Mouse (Mus musculus): Measurements from ENCODE around the gene B230118H07Rik. TPM values are rescaled to one million over a fixed set of nuclear protein-coding genes. Genes with fewer than 3 reads are reported as not detected.

Gene B230118H07Rik
- polyA plus RNA-seq, 1 experiment = 38.3 TPM

DNA sequence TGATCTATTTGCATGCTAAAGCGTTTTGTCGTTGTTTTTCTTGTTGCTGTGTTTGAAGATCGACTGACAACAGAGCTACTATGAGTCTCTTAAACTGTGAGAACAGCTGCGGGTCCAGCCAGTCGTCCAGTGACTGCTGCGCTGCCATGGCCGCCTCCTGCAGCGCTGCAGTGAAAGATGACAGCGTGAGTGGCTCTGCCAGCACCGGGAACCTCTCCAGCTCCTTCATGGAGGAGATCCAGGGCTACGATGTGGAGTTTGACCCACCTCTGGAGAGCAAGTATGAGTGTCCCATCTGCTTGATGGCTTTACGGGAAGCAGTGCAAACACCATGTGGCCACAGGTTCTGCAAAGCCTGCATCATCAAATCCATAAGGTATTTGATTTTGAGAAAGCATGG lies 35.1 kb upstream of the B230118H07Rik start:
- Histone ChIP-seq H3K36me3 (ENCODE audit: control insufficient read depth, insufficient read depth, low read length, poor library complexity, severe bottlenecking) (no peaks in the 10 kb centered on the region; the same call in none of the 2 replicates), H3K27ac (ENCODE audit: insufficient read depth, low read length) (no peak overlapping the region), H3K4me3 (ENCODE audit: low read depth, low read length) (no peak overlapping the region), H3K27me3 (ENCODE audit: control insufficient read depth, insufficient read depth, low read length, poor library complexity, severe bottlenecking) (no peaks in the 10 kb centered on the region), H3K9ac (ENCODE audit: low read depth, poor library complexity, severe bottlenecking) (no peak overlapping the region), H3K9me3 (replicated peaks; ENCODE audit: control insufficient read depth, insufficient read depth, low read length, poor library complexity, severe bottlenecking) (no peaks in the 10 kb centered on the region), H3K4me1 (ENCODE audit: control insufficient read depth, insufficient read depth, low read length) (no peaks in the 10 kb centered on the region)
- TF ChIP-seq EP300 (IDR thresholded peaks at IDR 0.05; ENCODE audit: insufficient read depth, low read depth, low read length) = no peak
- no peak for TF ChIP-seq POLR2A (IDR thresholded peaks at IDR 0.05; ENCODE audit: insufficient read depth, low read length)
- no peak for TF ChIP-seq CTCF (IDR thresholded peaks at IDR 0.05; ENCODE audit: low read depth, low read length)

DNA sequence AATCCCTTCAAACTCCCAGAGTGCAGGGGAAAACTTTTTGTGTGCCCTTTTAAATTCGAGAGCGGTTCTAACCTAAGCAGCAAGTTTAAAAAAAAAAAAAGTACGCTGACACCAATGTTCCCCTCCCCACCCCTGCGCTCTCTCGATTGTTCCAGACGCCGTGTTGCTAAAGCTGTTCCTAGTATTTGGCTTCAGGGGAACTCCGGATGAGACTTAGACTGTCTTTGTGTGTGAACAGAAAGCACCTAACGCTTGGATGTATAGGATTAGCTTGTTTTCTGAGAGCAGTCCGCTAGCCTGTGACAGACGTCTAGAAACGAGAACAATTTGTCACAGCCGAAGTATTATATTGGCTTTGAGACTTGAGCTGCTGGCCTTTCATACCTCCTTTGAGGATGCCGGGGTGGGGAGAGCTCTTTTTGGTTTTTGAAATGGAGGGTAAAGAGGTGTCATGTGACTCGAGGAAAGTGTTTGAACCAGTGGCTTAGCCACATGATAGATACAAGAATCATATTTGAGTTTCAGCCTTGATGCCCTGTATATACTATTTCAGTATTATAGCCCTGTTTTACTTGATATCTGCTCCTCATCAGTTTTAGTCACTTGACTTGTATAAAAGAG lies 29.9 kb upstream of the B230118H07Rik start:
- H3K4me1 ChIP-seq (ENCODE audit: control insufficient read depth, insufficient read depth, low read length) = no peaks in the 10 kb centered on the region
- H3K36me3 ChIP-seq (ENCODE audit: control insufficient read depth, insufficient read depth, low read length, poor library complexity, severe bottlenecking) = no peaks in the 10 kb centered on the region
- H3K9me3 ChIP-seq (replicated peaks; ENCODE audit: control insufficient read depth, insufficient read depth, low read length, poor library complexity, severe bottlenecking) = no peaks in the 10 kb centered on the region
- no peaks in the 10 kb centered on the region for H3K27me3 ChIP-seq (ENCODE audit: control insufficient read depth, insufficient read depth, low read length, poor library complexity, severe bottlenecking)
- peak overlapping the region; percentile 92 for H3K9ac ChIP-seq (ENCODE audit: low read depth, poor library complexity, severe bottlenecking)
- TF ChIP-seq POLR2A (IDR thresholded peaks at IDR 0.05; ENCODE audit: insufficient read depth, low read length) (no peak), EP300 (IDR thresholded peaks at IDR 0.05; ENCODE audit: insufficient read depth, low read depth, low read length) (no peak), CTCF (IDR thresholded peaks at IDR 0.05; ENCODE audit: low read depth, low read length) (no peak)
- peak overlapping the region; percentile 96 for H3K4me3 ChIP-seq (ENCODE audit: low read depth, low read length)
- no peak overlapping the region for H3K27ac ChIP-seq (ENCODE audit: insufficient read depth, low read length)

DNA sequence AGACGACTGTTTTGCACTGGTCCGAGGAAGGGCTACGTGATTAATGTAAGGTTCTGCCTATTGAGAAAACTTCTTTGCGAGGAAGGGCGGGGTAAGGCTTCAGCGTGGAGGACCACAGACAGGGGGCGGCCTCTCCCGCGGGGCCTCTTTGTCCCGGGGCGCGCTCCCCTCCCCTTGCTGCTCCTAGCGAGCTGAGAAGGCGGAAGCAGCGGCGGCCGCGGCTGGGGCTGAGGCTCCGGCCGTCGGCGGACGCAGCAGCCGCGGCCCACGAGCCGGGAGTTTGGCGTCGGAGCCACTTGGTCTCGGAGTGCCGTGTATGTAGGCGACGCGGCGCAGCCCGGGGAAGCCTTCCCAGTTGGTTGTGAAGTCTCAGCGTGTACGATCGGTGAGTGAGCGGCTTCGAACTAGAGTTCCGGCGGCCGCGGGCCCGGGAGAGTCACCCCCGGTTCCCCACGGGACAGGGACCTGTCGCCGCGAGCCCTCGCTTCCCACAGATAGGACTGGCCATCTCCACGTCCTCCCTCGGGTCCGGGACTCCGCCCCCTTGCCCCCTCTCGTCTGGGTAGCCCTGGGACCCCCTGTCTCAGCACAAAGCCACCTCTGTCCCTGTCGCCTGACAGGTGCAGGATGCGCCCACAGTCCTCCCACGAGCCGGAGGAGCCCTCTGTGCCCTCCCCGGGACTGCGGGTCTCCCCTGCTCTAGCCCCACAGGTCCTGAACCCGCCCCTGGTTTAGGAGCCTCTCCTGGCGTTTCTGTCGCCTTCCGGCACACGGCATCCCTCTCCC lies 29.1 kb upstream of the B230118H07Rik start, which contains the start of gene Traf6:
Gene Traf6, plus strand, starts transcription at position 194 of the 786 bp plus-strand sequence.
- H3K9me3 ChIP-seq (replicated peaks; ENCODE audit: control insufficient read depth, insufficient read depth, low read length, poor library complexity, severe bottlenecking) = no peaks in the 10 kb centered on the region
- TF ChIP-seq EP300 (IDR thresholded peaks at IDR 0.05; ENCODE audit: insufficient read depth, low read depth, low read length) (no peak), CTCF (IDR thresholded peaks at IDR 0.05; ENCODE audit: low read depth, low read length) (peak; percentile 63)
- H3K36me3 ChIP-seq (ENCODE audit: control insufficient read depth, insufficient read depth, low read length, poor library complexity, severe bottlenecking) = no peaks in the 10 kb centered on the region
- peak within 1 kb of the TSS; percentile 96 for H3K4me3 ChIP-seq (ENCODE audit: low read depth, low read length)
- H3K4me1 ChIP-seq (ENCODE audit: control insufficient read depth, insufficient read depth, low read length) = no peaks in the 10 kb centered on the region
- H3K27ac ChIP-seq (ENCODE audit: insufficient read depth, low read length) = no peak within 1 kb of the TSS
- H3K27me3 ChIP-seq (ENCODE audit: control insufficient read depth, insufficient read depth, low read length, poor library complexity, severe bottlenecking) = no peaks in the 10 kb centered on the region
- H3K9ac ChIP-seq (ENCODE audit: low read depth, poor library complexity, severe bottlenecking) = peak within 1 kb of the TSS; percentile 92

DNA sequence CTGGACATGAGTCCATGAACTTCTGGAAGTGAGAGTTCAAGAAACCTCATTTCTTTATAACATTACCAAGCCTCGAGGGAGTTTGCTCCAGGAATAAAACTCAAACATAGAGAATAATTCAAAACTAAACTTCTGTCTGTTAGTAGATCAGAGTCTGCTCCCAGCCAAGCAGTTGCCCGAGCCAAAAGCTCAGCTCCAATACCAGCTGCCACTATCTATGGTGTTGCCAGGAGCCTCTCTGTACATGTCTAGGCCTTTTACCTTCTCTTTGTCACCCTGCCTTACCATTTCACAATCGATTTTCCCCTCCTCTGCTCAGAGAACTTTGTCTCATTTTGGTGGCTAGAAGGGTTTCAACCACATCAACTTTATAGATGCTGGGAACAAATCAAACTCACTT lies 24.2 kb upstream of the B230118H07Rik start:
- H3K27me3 ChIP-seq (ENCODE audit: control insufficient read depth, insufficient read depth, low read length, poor library complexity, severe bottlenecking) = no peaks in the 10 kb centered on the region
- no peak overlapping the region for H3K4me3 ChIP-seq (ENCODE audit: low read depth, low read length)
- TF ChIP-seq CTCF (IDR thresholded peaks at IDR 0.05; ENCODE audit: low read depth, low read length) (no peak), POLR2A (IDR thresholded peaks at IDR 0.05; ENCODE audit: insufficient read depth, low read length) (no peak), EP300 (IDR thresholded peaks at IDR 0.05; ENCODE audit: insufficient read depth, low read depth, low read length) (no peak)
- no peaks in the 10 kb centered on the region for H3K36me3 ChIP-seq (ENCODE audit: control insufficient read depth, insufficient read depth, low read length, poor library complexity, severe bottlenecking)
- H3K4me1 ChIP-seq (ENCODE audit: control insufficient read depth, insufficient read depth, low read length) = no peaks in the 10 kb centered on the region
- H3K27ac ChIP-seq (ENCODE audit: insufficient read depth, low read length) = no peak overlapping the region
- no peaks in the 10 kb centered on the region for H3K9me3 ChIP-seq (replicated peaks; ENCODE audit: control insufficient read depth, insufficient read depth, low read length, poor library complexity, severe bottlenecking)
- no peak overlapping the region for H3K9ac ChIP-seq (ENCODE audit: low read depth, poor library complexity, severe bottlenecking)

DNA sequence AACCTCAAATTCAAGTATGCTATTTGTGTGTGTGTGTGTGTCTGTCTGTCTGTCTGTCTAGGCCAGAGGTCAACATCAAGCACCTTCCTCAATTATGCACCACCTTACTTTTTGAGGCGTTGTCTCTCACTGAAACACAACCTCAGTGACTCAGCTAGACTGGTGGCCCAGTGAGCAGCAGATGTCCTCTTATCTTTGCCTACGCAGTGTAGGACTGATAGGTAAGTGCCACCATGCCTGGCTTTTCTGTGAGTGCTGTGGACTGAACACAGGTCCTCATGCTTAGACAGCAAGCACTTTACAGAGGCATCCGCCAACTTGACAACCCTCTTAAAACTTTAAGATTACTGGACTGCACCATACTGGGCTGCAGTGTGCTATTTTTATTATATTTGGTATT lies 19.4 kb upstream of the B230118H07Rik start:
- H3K9me3 ChIP-seq (replicated peaks; ENCODE audit: control insufficient read depth, insufficient read depth, low read length, poor library complexity, severe bottlenecking) = no peaks in the 10 kb centered on the region
- H3K36me3 ChIP-seq (ENCODE audit: control insufficient read depth, insufficient read depth, low read length, poor library complexity, severe bottlenecking) = no peaks in the 10 kb centered on the region
- no peak overlapping the region for H3K9ac ChIP-seq (ENCODE audit: low read depth, poor library complexity, severe bottlenecking)
- peaks cover 2% of the 10 kb centered on the region for H3K4me1 ChIP-seq (ENCODE audit: control insufficient read depth, insufficient read depth, low read length)
- H3K4me3 ChIP-seq (ENCODE audit: low read depth, low read length) = no peak overlapping the region
- no peaks in the 10 kb centered on the region for H3K27me3 ChIP-seq (ENCODE audit: control insufficient read depth, insufficient read depth, low read length, poor library complexity, severe bottlenecking)
- no peak overlapping the region for H3K27ac ChIP-seq (ENCODE audit: insufficient read depth, low read length)
- no peak for TF ChIP-seq EP300 (IDR thresholded peaks at IDR 0.05; ENCODE audit: insufficient read depth, low read depth, low read length)
- no peak for TF ChIP-seq POLR2A (IDR thresholded peaks at IDR 0.05; ENCODE audit: insufficient read depth, low read length)
- no peak for TF ChIP-seq CTCF (IDR thresholded peaks at IDR 0.05; ENCODE audit: low read depth, low read length)

DNA sequence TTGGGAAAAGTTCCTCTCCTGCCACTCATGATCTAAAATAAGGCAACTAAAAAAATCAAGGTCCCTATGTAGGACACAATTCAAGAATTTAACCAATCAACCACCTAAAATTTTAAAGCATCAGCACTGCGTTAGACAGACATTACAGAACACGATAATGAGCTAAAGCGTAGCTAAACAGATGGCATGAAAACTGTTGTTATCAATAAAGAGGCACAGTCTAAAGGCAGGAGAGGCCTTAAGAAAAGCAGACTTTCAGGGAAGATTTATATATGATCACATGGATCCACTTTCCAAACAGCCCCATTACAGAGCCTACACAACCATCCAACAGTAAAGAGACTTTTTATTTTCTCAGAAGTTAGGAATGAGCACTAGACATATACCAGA lies 16.4 kb upstream of the B230118H07Rik start:
- Histone ChIP-seq H3K27ac (ENCODE audit: insufficient read depth, low read length) (no peak overlapping the region), H3K27me3 (ENCODE audit: control insufficient read depth, insufficient read depth, low read length, poor library complexity, severe bottlenecking) (no peaks in the 10 kb centered on the region), H3K4me3 (ENCODE audit: low read depth, low read length) (no peak overlapping the region), H3K9me3 (replicated peaks; ENCODE audit: control insufficient read depth, insufficient read depth, low read length, poor library complexity, severe bottlenecking) (no peaks in the 10 kb centered on the region), H3K9ac (ENCODE audit: low read depth, poor library complexity, severe bottlenecking) (no peak overlapping the region), H3K4me1 (ENCODE audit: control insufficient read depth, insufficient read depth, low read length) (peaks cover 2% of the 10 kb centered on the region), H3K36me3 (ENCODE audit: control insufficient read depth, insufficient read depth, low read length, poor library complexity, severe bottlenecking) (no peaks in the 10 kb centered on the region)
- no peak for TF ChIP-seq EP300 (IDR thresholded peaks at IDR 0.05; ENCODE audit: insufficient read depth, low read depth, low read length)
- no peak for TF ChIP-seq POLR2A (IDR thresholded peaks at IDR 0.05; ENCODE audit: insufficient read depth, low read length)
- TF ChIP-seq CTCF (IDR thresholded peaks at IDR 0.05; ENCODE audit: low read depth, low read length) = no peak
